Mouse (Mus musculus): ENCODE data around the gene Pwwp2b. TPM values are rescaled to one million over a fixed set of nuclear protein-coding genes. Genes with fewer than 3 reads are reported as not detected.

Pwwp2b gene
- polyA plus RNA-seq, 1 experiment, result 15.8 TPM

DNA sequence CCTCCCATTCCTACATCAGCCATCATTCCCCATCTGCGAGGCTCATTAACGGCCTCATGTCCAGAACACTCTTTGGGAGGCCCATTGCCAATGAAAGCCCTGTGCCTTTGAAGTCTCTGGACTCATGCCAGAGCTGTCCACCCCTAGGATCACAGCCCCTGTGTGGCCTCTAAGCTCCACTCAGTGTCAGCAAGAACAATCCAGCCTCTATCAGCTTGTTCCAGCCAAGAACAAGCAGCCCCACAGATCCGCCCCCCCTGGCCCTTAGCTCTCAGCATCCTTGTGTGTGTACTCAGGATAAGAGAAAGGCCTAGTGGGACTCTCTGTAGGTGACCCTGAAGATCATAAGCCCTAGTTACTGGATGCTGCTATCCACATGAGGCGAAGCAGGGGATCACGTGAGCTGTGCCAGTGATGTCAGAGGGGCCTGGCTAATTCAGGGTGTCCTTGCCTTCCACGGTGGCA is 62.2 kb downstream of the Pwwp2b start:
- TF ChIP-seq MYOD1 (IDR thresholded peaks at IDR 0.05; ENCODE audit: control insufficient read depth, insufficient read length, low read depth), result no peak
- no peak for TF ChIP-seq FOSL1 (IDR thresholded peaks at IDR 0.05; ENCODE audit: insufficient read depth, low read length, poor library complexity, severe bottlenecking)
- no peak for TF ChIP-seq MAX (IDR thresholded peaks at IDR 0.05)
- TF ChIP-seq CTCF (IDR thresholded peaks at IDR 0.05; ENCODE audit: control insufficient read depth, insufficient read depth, insufficient read length), result no peak
- TF ChIP-seq USF1 (IDR thresholded peaks at IDR 0.05; ENCODE audit: low read depth), result no peak
- TF ChIP-seq MYOG (IDR thresholded peaks at IDR 0.05; ENCODE audit: control insufficient read depth, extremely low read depth, insufficient read length), result no peak
- TF ChIP-seq CEBPB (IDR thresholded peaks at IDR 0.05; ENCODE audit: low read depth), result no peak
- Histone ChIP-seq H3K79me2 (ENCODE audit: control insufficient read depth, insufficient read depth) (no peaks in the 10 kb centered on the region), H3ac (ENCODE audit: control insufficient read depth, insufficient read length, low read depth) (no peak overlapping the region), H3K4me3 (ENCODE audit: insufficient read depth, poor library complexity, severe bottlenecking) (no peak overlapping the region), H3K79me3 (ENCODE audit: low read depth) (no peaks in the 10 kb centered on the region), H3K27me3 (ENCODE audit: control insufficient read depth, insufficient read depth, insufficient read length) (no peaks in the 10 kb centered on the region), H3K36me3 (ENCODE audit: control insufficient read depth, insufficient read depth) (no peaks in the 10 kb centered on the region)

DNA sequence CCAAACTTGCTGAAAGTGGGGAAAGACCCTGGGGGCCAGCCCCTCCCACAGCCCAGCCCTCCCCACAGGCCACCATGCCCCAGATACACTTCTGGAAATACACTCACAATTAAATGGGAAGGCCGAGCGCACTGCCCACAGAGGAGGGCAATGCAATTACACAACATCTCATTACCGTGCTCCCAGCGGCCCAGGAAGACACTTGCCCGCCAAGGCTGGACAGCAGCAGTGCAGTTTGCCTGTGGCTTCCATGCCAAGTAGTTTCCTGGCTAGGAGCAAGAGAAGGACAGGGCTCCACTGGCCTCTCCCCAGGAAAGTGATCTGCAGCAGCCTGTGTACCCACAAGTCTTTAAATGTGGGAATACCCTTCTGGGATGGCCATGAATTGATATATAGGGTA is 64.4 kb downstream of the Pwwp2b start:
- Histone ChIP-seq H3K79me3 (ENCODE audit: low read depth) (no peaks in the 10 kb centered on the region), H3K79me2 (ENCODE audit: control insufficient read depth, insufficient read depth) (no peaks in the 10 kb centered on the region), H3ac (ENCODE audit: control insufficient read depth, insufficient read length, low read depth) (no peak overlapping the region), H3K4me3 (ENCODE audit: insufficient read depth, poor library complexity, severe bottlenecking) (no peak overlapping the region), H3K27me3 (ENCODE audit: control insufficient read depth, insufficient read depth, insufficient read length) (no peaks in the 10 kb centered on the region), H3K36me3 (ENCODE audit: control insufficient read depth, insufficient read depth) (no peaks in the 10 kb centered on the region)
- TF ChIP-seq MYOD1 (IDR thresholded peaks at IDR 0.05; ENCODE audit: control insufficient read depth, insufficient read length, low read depth), result no peak
- TF ChIP-seq MAX (IDR thresholded peaks at IDR 0.05), result no peak
- no peak for TF ChIP-seq CTCF (IDR thresholded peaks at IDR 0.05; ENCODE audit: control insufficient read depth, insufficient read depth, insufficient read length)
- no peak for TF ChIP-seq CEBPB (IDR thresholded peaks at IDR 0.05; ENCODE audit: low read depth)
- no peak for TF ChIP-seq MYOG (IDR thresholded peaks at IDR 0.05; ENCODE audit: control insufficient read depth, extremely low read depth, insufficient read length)
- no peak for TF ChIP-seq USF1 (IDR thresholded peaks at IDR 0.05; ENCODE audit: low read depth)
- no peak for TF ChIP-seq FOSL1 (IDR thresholded peaks at IDR 0.05; ENCODE audit: insufficient read depth, low read length, poor library complexity, severe bottlenecking)

DNA sequence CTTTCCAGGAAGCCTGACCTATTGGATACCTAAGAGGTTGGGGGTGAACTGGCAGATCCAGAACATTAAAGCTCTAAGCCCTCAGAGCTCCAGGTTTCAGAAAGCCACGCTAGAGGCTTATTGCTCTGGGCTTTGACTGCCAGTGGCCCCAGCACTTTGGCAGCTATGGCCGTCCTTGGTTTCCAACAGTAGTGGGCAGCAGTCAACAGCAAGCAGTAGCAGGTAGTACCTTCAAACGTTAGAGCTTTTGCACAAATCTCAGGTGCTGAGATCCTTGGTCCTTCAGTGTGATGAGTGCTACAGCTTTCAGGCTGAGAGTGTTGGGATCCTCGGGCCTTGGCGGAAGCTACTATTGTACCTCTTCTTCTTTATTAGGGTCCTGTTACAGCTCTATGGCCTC is 65.1 kb downstream of the Pwwp2b start:
- H3ac ChIP-seq (ENCODE audit: control insufficient read depth, insufficient read length, low read depth), result no peak overlapping the region
- TF ChIP-seq FOSL1 (IDR thresholded peaks at IDR 0.05; ENCODE audit: insufficient read depth, low read length, poor library complexity, severe bottlenecking), result no peak
- no peak for TF ChIP-seq CTCF (IDR thresholded peaks at IDR 0.05; ENCODE audit: control insufficient read depth, insufficient read depth, insufficient read length)
- TF ChIP-seq MYOD1 (IDR thresholded peaks at IDR 0.05; ENCODE audit: control insufficient read depth, insufficient read length, low read depth), result no peak
- TF ChIP-seq MYOG (IDR thresholded peaks at IDR 0.05; ENCODE audit: control insufficient read depth, extremely low read depth, insufficient read length), result no peak
- TF ChIP-seq USF1 (IDR thresholded peaks at IDR 0.05; ENCODE audit: low read depth), result no peak
- TF ChIP-seq MAX (IDR thresholded peaks at IDR 0.05), result no peak
- H3K36me3 ChIP-seq (ENCODE audit: control insufficient read depth, insufficient read depth), result no peaks in the 10 kb centered on the region
- no peaks in the 10 kb centered on the region for H3K79me2 ChIP-seq (ENCODE audit: control insufficient read depth, insufficient read depth)
- H3K4me3 ChIP-seq (ENCODE audit: insufficient read depth, poor library complexity, severe bottlenecking), result no peak overlapping the region
- H3K27me3 ChIP-seq (ENCODE audit: control insufficient read depth, insufficient read depth, insufficient read length), result no peaks in the 10 kb centered on the region
- H3K79me3 ChIP-seq (ENCODE audit: low read depth), result no peaks in the 10 kb centered on the region

DNA sequence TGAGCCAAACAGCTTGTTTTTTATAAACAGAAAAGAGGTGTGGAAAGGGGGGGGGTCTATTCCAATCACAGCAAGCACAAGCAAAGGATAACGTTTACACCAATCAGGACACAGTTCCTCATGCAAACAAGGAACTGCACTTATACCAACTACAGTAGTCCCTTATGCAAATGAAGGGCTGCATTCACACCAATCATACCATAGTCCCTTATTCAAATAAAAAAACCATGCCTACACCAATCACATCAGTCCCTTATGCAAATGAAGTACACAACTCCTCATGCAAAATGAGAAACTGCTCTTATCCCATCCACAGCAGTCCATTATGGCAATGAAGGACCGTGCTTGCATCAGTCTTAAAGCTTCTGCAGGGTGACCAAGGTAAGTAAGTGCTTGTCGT is 66.4 kb downstream of the Pwwp2b start:
- Histone ChIP-seq H3ac (ENCODE audit: control insufficient read depth, insufficient read length, low read depth) (no peak overlapping the region), H3K36me3 (ENCODE audit: control insufficient read depth, insufficient read depth) (no peaks in the 10 kb centered on the region)
- TF ChIP-seq MAX (IDR thresholded peaks at IDR 0.05) (no peak), USF1 (IDR thresholded peaks at IDR 0.05; ENCODE audit: low read depth) (no peak), CTCF (IDR thresholded peaks at IDR 0.05; ENCODE audit: control insufficient read depth, insufficient read depth, insufficient read length) (no peak), FOSL1 (IDR thresholded peaks at IDR 0.05; ENCODE audit: insufficient read depth, low read length, poor library complexity, severe bottlenecking) (no peak), CEBPB (IDR thresholded peaks at IDR 0.05; ENCODE audit: low read depth) (no peak), MYOD1 (IDR thresholded peaks at IDR 0.05; ENCODE audit: control insufficient read depth, insufficient read length, low read depth) (no peak), MYOG (IDR thresholded peaks at IDR 0.05; ENCODE audit: control insufficient read depth, extremely low read depth, insufficient read length) (no peak)

DNA sequence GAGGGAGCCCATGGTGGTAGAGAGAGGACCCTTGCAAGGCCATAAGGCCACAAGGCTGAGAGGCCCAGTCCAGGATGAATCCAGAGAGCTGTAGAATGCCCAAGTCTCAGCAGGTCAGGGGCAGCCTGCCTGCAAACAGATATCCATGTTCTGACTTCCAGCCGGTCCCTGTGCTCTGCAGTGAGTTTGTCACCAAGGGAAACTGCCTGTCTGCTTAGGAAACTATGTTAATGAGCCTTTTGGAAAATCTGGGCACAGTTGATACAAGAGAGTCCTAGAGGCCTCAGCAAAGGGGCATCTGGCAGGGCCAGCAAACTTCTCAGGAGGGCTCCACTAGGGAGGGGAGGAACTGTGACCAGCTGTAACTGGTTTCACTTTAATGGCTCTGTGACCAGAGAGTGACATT is 70.7 kb downstream of the Pwwp2b start:
- Histone ChIP-seq H3K36me3 (ENCODE audit: control insufficient read depth, insufficient read depth) (no peaks in the 10 kb centered on the region), H3K79me2 (ENCODE audit: control insufficient read depth, insufficient read depth) (no peaks in the 10 kb centered on the region), H3K4me3 (ENCODE audit: insufficient read depth, poor library complexity, severe bottlenecking) (no peak overlapping the region), H3ac (ENCODE audit: control insufficient read depth, insufficient read length, low read depth) (no peak overlapping the region), H3K27me3 (ENCODE audit: control insufficient read depth, insufficient read depth, insufficient read length) (no peaks in the 10 kb centered on the region), H3K79me3 (ENCODE audit: low read depth) (no peaks in the 10 kb centered on the region)
- TF ChIP-seq CTCF (IDR thresholded peaks at IDR 0.05; ENCODE audit: control insufficient read depth, insufficient read depth, insufficient read length), result no peak
- TF ChIP-seq USF1 (IDR thresholded peaks at IDR 0.05; ENCODE audit: low read depth), result no peak
- no peak for TF ChIP-seq CEBPB (IDR thresholded peaks at IDR 0.05; ENCODE audit: low read depth)
- TF ChIP-seq FOSL1 (IDR thresholded peaks at IDR 0.05; ENCODE audit: insufficient read depth, low read length, poor library complexity, severe bottlenecking), result no peak
- TF ChIP-seq MYOD1 (IDR thresholded peaks at IDR 0.05; ENCODE audit: control insufficient read depth, insufficient read length, low read depth), result no peak
- no peak for TF ChIP-seq MYOG (IDR thresholded peaks at IDR 0.05; ENCODE audit: control insufficient read depth, extremely low read depth, insufficient read length)
- no peak for TF ChIP-seq MAX (IDR thresholded peaks at IDR 0.05)

More for the DNA sequence above, 66.4 kb downstream of the Pwwp2b start:
- H3K79me2 ChIP-seq (ENCODE audit: control insufficient read depth, insufficient read depth), result no peaks in the 10 kb centered on the region
- H3K27me3 ChIP-seq (ENCODE audit: control insufficient read depth, insufficient read depth, insufficient read length), result no peaks in the 10 kb centered on the region
- no peak overlapping the region for H3K4me3 ChIP-seq (ENCODE audit: insufficient read depth, poor library complexity, severe bottlenecking)
- H3K79me3 ChIP-seq (ENCODE audit: low read depth), result no peaks in the 10 kb centered on the region

Other genes with a start within 250 kb of the Pwwp2b start
- gene Dpysl4, start 162.5 kb upstream of the Pwwp2b start, polyA plus RNA-seq (2012; fragmentation: generic; extraction: Trizol), result not detected
- 5.4 TPM for gene Lrrc27, start 35.5 kb upstream of the Pwwp2b start, polyA plus RNA-seq (2012; fragmentation: generic; extraction: Trizol)
- gene Stk32c, start 35.2 kb upstream of the Pwwp2b start, polyA plus RNA-seq (2012; fragmentation: generic; extraction: Trizol), result 2.6 TPM
- 22.7 TPM for gene Inpp5a, start 140.6 kb downstream of the Pwwp2b start, polyA plus RNA-seq (2012; fragmentation: generic; extraction: Trizol)

All from C2C12 (cell line).